Mouse (Mus musculus): ENCODE measurements around the gene Hmgcll1.
A peak's percentile ranks its signal among the peaks of the same experiment; 100 is the strongest.

Hmgcll1 gene

DNA sequence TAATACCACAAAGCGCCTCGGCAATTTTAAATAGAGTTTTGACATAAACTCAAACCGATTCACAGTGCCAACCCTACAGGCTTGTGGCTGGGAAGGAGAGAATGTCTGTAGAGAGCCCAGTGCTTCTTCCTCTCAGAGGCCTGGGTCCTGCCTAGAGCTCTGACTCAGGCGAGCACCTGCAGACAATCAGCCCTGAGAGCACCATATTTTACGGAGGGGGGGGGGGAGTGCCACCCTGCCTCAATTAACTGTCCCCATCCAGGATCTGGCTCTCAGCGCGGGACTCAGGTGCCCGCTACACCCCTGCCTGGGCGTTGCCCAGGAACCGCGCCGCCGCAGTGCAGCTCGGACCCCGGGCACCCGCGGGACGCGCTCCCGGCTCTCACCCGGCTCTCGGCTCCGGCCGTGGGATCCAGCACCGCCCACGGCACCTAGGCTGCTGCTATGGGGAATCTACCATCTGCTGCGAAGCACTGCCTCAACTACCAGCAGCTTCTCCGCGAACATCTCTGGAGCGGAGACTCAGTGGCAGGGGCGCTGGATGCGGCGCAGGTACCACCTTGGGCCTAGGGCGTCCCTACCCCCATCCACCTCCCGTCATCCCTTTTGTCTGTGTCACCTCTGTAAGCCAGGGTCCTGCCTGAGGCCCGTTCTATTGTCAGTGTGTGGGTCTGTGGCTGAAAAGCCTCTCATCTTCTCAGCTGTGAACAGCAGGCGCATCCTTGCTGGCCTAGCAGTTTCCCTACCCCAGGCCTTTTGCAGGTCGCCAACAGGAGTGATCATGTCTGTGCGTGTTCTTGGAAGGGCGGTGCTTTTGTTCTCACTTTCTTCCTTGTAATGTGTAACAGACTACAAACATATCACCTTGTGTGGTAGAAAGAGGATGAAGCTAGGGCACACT, at the start of gene Hmgcll1:
Hmgcll1 (plus strand) TSS at position 225 of the 901 bp plus-strand sequence.
- DNase-seq: peak; percentile 75

DNA sequence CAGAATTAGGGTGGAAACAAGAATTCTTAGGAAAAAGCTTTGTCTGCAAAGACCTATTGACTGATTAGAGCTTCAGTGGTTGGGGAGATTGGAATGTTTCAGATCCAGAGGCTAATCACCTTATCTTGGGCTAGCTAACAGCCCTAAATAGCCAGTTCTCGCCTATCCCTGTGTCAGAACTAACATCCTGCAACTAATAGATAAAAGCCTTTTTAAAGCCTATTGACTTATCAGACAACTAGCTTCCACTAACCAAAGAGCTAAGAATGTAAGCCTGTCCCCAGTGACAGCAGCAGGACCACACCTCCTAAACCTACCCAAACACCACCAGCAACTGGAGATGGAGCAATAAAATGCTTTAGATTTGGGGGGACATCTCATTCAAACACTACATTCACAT, 34.6 kb upstream of the Hmgcll1 start:
- no peak for DNase-seq

GRCm38 (mm10) chr9:75981139-75981538, 33.5 kb upstream of the Hmgcll1 start:
- no peak for DNase-seq

DNA sequence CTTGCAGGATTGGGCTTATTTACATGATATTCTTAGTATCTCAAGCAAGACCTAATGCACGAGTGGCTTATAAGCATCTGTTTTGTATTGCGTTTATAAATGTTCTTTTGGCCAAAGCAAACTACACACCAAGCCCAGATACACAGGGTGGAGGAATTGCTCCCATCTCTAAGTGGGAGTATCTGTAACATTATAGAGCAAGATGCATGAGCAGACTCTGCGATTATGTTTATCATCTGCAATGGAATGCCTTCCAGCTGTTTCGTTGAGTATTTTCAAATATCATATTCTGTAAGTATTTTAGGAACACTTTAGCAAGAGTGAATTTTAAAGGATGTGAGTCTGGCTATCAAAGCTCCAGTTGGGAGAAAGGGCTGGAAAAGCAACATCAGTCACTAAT, 25.2 kb upstream of the Hmgcll1 start:
- DNase-seq: no peak

- DNase-seq: no peak
Observed at GRCm38 (mm10) chr9:75998791-75999350, 15.8 kb upstream of the Hmgcll1 start.

DNA sequence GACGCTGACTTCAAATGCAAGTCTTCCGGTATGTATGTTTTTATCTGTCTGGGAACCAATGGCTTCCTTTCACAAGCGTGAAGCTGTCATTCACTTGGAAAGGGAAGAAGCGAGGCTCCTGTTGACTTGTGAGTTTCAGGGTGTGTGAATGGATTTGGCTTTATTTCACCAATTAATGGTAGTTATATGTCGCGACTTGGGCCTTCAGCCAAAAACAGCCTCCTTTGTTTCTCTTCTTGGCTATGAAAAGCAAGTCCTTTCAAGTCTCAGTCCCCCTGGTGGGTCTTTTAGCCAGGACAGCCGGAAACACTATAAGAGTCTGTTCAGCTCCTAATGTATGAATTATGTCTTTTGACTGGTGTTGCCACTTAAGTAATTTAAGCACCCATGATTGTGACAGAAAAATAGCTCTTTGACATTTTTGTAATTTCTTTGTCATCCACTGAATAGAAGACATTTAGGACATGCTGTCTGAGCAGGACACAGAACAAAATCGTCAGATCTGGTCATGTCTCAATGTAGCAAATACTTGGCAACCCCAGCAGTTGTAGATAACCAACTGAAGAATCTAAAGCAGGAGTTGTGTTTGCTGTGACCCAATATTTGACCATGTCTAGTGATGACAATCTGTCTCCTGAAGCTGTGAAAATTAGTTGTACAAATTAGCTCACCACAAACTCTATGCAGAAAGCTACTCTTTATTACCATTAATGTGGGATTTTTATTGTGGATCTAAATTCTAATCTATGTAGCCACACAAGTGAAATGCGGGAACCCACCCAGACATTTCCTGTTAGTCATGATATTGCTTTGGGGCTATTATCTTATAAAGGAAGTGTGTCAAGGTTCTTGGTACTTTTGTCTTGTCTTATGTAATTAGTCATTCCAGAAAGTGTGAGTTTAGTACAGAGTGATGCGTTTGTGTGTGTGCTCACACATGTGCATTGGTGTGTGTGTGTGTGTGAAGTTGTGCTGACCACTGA, 13.5 kb upstream of the Hmgcll1 start:
- no peak for DNase-seq

DNA sequence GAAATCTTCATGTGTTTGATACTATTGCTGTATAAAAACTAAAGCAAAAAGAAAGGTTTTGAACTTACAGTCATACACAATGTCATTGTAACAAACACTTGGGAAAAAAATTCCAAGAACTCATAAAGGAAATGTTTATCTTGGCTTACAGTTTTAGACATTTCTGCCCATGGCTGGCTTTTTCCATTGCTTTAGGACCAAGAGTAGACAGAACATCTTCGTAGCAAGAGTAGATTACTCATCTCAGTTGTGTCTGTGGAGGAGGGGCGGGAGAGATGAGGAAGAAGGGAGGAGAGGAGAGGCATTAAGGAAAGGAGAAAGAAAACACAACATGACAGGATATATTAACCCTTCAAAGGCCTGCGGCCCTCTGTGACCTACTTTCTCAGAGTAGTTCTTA, 11.6 kb upstream of the Hmgcll1 start:
- DNase-seq: no peak

GRCm38 (mm10) chr9:76003637-76004036, 11.0 kb upstream of the Hmgcll1 start:
- no peak for DNase-seq

- no peak for DNase-seq
Observed at GRCm38 (mm10) chr9:76007342-76007970, 7.2 kb upstream of the Hmgcll1 start.

DNA sequence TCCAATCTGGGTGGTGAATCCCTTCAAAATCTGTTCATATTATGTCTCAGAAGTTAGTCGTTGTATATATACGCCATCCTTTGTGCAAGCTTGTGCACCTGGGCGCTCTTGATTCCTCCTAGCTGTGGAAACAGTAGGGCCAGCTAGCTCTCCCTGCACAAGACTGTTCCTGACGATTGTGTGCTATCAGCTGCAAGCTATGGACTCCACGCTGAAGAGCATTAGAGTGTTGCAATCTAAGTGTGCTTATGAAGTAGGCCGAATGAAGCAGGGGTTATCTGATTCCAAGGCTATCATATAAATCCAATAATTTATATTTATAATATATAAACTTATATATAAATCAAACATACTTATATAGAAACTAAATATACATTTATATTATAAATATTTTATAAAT, 866 bp upstream of the Hmgcll1 start:
- peak; percentile 42 for DNase-seq

- DNase-seq: peak; percentile 85
Observed at GRCm38 (mm10) chr9:76015971-76016370, 1.3 kb downstream of the Hmgcll1 start.

GRCm38 (mm10) chr9:76016506-76016905, 1.9 kb downstream of the Hmgcll1 start:
- DNase-seq: no peak

GRCm38 (mm10) chr9:76023551-76023973, 8.9 kb downstream of the Hmgcll1 start:
- no peak for DNase-seq

GRCm38 (mm10) chr9:76024277-76025246, 9.9 kb downstream of the Hmgcll1 start:
- DNase-seq: no peak

GRCm38 (mm10) chr9:76029471-76030199, 15.0 kb downstream of the Hmgcll1 start:
- DNase-seq: peak; percentile 39

GRCm38 (mm10) chr9:76035058-76035457, 20.4 kb downstream of the Hmgcll1 start:
- no peak for DNase-seq

DNA sequence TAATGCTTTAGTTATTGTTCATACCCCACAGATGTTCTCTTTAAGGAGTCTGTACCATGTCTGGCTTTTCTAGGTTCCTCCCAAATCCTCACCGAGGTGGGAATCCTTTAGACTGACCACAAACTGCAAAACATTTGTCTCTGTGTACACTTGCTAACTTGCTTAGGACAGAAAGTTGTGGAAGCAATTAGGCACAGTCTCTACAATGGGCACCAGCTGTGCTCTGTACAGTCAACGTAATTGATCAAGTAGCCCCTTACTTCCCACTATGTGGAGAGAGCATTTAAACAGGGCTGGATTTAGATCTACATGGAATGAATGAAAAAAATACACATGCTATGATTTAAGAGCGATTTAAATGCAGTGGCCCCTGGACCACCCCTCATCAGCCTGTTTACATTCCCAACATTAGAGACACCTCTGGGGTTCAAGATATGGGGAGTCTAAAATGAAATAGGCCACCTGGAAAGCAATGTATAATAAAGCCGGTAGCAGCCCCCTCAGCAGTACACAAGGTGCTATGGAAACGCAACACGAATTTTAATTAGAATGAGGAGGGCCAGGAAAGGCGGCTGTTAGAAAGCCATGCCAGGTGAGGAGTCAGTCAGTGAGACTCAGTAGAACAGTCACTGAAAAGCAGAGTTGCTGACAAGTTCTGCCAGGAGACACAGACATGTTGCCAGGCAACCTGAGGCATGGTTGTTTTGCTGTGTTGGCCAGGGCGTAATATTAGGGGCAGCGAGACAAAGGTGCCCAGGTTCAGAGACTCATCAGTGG, 23.9 kb downstream of the Hmgcll1 start:
- no peak for DNase-seq

DNA sequence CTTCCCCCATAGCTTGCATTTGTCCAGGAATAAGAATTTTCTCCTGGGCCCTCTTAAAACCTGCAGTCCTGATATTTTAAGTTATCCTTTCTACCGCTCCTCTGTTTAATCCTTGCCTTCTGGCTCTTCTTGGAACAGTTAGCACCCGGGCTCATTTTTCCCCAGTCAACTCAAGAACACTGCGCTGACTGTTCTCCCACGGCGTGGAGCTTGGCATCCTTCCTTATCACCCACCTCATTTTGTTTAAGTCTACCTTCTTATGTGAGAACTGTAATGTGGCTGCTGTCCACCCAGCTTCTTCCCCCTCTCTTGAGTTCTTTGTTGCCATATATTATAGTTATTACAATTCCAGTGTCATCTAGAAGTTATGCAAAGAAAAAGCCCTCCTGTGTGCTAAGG, 25.1 kb downstream of the Hmgcll1 start:
- no peak for DNase-seq

DNA sequence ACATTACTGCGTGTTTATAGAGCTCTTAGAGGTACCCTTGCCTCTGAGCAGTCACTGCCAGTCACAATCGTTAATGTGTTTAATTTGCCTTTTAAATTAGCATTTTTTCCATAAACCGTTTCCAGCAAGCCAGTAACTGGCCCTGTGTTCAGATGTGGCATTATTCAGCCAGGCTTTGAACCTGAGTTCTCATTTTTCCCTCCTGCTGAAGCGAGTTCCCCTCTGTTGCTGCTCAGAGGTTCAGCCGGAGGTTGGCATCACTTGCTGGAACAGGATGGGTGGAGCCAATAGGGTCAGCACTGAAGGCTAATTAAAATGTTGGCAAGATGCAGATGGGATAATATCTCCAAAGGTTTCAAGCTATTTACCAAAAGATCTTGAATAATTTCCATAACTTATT, 28.7 kb downstream of the Hmgcll1 start:
- DNase-seq: no peak

DNA sequence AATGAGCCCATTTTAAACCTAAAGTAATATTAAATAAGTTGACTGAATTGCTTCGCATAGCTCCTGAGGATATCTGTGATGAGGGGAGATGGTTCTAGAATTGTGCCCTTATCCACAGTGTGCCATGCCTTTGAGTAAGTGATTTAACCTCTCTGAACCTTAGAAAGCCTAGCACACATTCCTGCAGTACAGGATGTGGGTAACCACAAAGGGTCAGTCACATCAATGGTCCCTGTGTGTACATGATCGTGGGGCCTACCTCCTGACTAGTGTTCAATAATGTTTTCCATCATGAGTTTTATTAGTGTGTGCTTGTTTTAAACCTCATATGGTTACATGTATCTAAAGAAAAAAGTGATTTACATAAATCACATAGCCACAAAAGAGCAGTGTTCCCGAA, 46.3 kb downstream of the Hmgcll1 start:
- DNase-seq: no peak

Data from cerebellum, adult 9-10 months (tissue).